Mouse (Mus musculus) heart, postnatal 0 days (tissue): ENCODE data around the gene Cblc.

Source experiments
- CTCF ChIP-seq: IDR thresholded peaks from 2 replicates; pipeline ENCODE4 v1.5.1; 2016; ENCODE audit warnings: antibody characterized with exemption, control low read depth, low read depth
- EP300 ChIP-seq: IDR thresholded peaks from 2 replicates; pipeline ENCODE4 v1.6.1; 2016; ENCODE audit warnings: antibody characterized with exemption, low read depth

GRCm38 (mm10) chr7:19823256-19824181 lies 26.9 kb upstream of the Cblc start:
- TF ChIP-seq CTCF (no peak), EP300 (no peak)
